Mouse (Mus musculus) cerebellum, adult 2 months (tissue): ENCODE results near the gene Pth1r.

Experiments used
- CTCF ChIP-seq: fragments of 200-500 bp; IDR thresholded peaks from 2 replicates; pipeline ENCODE4 v1.5.1; 2011; ENCODE audit warnings: low read depth, mild to moderate bottlenecking, control low read depth, low read length, moderate library complexity, borderline replicate concordance; ENCODE audit not compliant: insufficient read depth
- POLR2A ChIP-seq: fragments of 200-500 bp; IDR thresholded peaks from 2 replicates; pipeline ENCODE4 v1.6.1; 2011; ENCODE audit warnings: low read length, control low read depth, borderline replicate concordance; ENCODE audit not compliant: insufficient read depth

- TF ChIP-seq POLR2A (no peak), CTCF (no peak)
These were observed 3.7 kb upstream of the Pth1r start for GRCm38 (mm10) chr9:110750404-110751187.
